Mouse (Mus musculus): ENCODE data around the gene Cyren.

The Cyren gene

DNA sequence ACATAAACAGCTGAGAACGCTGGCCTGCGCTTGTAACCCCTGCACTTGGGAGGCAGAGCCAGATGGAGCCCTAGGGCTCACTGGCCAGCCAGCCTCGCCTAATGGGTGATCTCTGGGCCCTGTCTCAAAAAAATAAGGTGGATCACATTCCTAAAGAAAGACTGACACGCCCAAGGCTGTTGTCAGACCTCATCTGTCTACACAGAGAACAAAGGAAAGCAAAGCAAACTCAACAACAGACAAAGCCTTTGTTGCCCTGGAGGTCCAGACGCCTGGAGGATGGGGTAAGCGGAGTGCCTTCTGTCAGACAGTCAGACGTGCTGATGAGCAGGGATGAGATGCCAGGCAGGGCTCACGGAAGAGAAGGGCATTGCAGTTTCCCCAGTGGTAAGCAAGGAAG lies 11.1 kb downstream of the Cyren start:
- no peak for DNase-seq

DNA sequence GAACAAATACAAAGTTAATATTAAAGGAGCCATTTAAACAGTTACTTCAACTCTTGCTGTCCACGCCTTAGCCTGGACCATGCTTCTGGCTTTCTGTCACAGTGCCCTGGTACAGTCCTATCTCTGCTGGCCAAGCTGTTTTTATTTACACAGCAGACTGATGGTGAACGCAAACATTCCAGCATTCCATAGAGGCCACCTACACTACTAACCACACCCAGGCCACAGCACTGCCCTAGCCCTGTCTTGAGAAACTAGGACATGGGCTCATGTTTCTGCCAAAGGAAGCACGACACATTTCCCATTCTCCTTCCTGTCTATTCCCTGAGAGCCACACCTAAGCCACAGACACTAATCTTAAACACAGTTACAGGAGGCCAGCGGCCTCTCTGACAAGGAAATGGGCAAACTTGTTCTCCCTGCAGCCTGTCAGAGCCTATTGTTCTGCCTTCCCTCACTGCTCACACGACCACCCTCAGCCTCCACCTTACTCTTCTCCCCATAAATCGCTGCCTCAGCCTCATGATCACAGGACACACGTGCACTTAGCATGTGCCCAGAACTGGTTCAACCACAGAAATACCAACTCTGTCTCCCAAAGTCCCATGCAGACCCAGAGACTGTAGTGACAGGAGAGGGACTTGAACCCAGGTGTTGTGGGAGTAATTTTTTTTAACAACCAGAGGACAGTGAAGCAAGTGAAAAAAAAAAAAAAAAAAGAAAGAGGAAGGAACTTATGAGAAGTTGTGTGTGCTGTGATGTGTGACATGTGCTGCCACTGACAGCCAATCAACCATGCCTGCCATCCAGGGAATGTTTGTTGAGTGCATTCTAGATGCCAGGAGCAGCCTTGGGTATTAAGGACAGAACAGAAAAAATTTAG lies 11.9 kb downstream of the Cyren start:
- peak; percentile 56 to 79 for DNase-seq

DNA sequence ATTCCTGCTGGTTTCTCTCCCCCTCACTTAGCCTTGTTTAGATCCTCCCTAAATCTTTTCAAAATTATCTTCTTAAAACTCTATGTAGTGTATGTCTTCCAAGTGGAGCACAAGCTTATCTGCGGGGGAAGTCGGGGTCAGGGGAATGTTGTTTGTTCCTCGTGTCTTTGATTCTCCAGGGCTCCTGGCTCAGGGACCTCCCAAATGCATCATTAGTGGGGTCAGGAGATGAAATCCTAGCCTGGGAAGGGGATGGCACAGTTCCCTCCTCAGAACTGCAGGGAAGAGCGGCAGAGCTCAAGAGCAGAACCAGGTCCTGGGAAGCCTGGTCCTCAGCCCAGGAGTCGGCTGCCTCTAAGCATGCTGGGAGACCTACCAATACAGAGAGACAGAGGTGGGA lies 12.6 kb downstream of the Cyren start:
- DNase-seq, result no peak

DNA sequence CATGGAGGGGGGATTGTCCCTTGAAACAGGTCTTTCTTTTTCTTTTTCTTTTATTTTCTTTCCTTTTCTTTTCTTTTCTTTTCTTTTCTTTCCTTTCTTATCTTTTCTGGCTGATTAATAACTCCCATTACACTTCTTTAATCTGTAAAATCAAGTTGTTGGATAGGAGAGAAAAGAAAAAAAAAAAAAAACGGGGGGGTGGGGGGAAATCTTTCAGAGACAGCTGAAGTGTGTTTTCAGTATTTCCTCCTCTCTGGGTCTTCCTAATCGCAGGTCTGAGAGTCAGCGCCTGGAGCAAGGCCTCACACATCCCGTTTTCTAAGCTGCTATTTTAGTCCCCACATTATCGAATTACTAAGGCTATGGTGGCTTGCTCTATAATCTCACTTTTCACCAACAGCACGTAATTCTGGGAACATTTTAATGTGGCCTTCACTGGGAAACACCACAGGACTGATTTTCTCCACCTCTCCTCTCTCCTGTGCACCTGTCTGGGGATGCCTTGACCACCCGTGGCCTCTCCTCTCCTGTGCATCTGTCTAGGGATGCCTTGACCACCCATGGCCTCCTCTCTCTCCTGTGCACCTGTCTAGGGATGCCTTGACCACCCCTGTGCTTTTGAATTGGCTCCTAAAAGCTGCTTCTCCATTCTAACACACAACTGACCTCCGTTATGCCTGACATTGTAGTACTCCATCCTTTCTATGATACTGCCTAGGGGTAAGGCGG lies 13.9 kb downstream of the Cyren start:
- DNase-seq, result no peak

DNA sequence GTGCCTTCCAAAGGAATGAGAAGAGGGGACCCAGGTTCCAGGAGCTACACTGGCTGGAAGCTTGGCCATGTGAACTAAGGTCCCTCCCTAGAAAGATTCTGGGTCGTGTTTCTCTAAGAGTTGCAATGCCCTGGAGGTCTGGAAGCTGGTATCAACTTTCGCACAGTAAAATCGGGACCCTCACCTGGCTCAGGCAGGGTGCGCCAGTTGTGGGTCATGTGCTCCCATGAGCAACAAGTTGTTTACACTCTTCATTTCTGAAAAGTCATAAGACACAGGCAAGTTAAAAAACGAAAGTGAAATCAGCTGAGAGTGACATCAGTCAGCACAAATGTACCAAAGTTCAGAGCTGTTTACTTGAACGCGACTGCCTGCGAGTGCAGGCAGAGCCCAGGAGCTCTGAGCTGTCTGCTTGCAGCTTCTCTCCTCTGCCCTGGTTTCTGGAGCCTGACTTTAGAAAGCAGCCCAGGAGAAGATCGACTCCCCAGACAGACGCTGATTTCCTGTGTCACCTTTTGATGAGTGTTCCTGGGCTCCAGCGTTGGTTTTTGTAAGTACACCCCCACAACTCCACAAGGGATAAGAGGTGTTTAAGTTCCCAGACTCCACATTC lies 15.0 kb downstream of the Cyren start, which contains the start of gene Tmem140:
TSS of gene Tmem140 (plus strand) at position 356 of the 613 bp plus-strand sequence.
- DNase-seq, result peak; percentile 74 to 83

DNA sequence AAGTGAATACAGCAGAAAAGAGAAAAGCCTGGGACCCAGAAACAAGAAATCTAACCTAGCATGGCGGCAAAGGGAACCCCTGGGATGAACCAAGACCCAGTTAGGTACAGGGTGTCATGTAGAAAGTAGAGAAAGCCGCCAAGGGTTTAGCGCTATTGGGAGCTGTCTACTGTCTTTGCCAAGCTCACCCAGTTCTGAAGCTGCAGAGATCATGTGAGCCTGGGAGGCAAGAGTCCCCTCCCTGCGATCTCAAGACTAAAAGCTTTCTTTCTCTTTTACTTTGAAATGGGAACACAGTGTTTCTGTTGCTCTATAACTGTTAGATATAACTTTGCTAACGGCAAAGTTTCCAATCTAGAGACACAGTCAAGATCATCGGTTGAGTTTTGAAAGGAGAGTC lies 15.5 kb downstream of the Cyren start:
- peak; percentile 65 to 68 for DNase-seq

DNA sequence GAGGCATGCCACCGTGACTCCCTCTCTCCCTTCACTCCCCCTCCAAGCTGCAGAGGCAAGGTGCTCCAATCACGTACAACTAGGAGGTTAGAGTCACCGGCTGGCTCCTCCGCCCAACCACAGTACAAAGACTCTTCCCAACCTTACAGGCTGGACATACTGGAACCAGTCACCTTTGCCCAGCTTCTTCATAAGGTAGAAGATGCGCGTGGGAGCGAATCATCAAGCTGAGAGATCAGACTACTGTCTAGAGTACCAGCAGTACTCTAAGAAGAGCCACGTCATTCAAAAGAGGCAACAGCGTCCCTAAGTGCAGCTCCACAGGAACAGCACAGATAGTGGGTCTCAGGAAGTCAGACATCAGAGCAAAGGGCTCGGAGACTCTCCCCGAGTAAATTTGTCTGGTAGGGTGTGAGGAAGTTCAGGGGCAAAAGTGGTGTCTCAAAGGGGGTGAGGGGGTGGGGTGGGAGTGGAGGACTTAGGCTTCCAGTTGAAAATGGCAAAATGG lies 16.3 kb downstream of the Cyren start:
- no peak for DNase-seq

DNA sequence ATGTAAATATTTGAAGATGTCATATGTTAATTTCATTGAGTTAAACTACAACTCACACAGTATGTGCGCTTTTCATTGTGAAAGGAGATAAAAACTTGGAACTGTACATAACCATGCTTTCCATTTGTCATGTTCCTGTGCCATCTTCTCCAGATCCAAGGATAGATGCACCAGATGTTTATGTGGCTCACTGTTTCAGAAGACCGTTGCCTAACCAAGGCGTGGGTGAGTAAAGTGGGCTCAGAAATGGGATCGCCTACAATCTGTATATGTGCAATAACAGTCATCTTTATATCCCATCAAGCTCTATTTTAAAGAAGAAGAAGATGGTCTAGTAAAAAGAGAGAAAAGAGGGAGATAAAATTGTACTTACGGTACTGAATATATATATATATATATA lies 45.5 kb downstream of the Cyren start:
- DNase-seq, result no peak

DNA sequence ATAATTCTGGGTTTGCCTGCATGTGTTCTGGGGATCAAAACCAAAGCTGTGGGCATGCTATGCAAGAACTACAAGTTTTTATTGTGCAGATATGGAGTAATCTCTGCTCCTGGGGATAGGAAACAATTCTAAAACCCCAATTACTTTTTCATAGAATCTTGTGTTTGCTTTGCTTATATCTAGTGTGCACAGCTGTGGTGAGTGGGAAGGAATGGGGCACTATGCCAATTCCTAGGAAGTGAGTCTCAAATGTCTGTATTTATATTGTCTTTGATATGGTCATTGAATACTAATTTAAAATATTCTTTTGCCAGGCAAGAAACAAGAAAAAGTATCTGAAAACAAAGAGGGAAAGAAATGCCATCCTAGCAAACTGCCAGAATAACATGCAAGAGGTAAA lies 53.5 kb downstream of the Cyren start:
- no peak for DNase-seq
